Mouse (Mus musculus) embryonic fibroblast, embryonic 13.5 days (primary cell): ENCODE measurements around the gene Arhgef10l.

Experiments
- CTCF ChIP-seq: IDR thresholded peaks from 2 replicates; pipeline ENCODE4 v1.5.1; 2011; ENCODE audit warnings: mild to moderate bottlenecking, control low read depth, low read length, moderate library complexity, borderline replicate concordance; ENCODE audit not compliant: insufficient read depth
- POLR2A ChIP-seq: IDR thresholded peaks from 2 replicates; pipeline ENCODE4 v1.6.1; 2011; ENCODE audit warnings: low read depth, mild to moderate bottlenecking, control low read depth, low read length, moderate library complexity

GRCm38 (mm10) chr4:140649207-140649591 is 16.6 kb downstream of the Arhgef10l start:
- TF ChIP-seq CTCF (no peak), POLR2A (no peak)
